ENCODE assay signal across 15 mouse cellular contexts in the genomic region with DNA sequence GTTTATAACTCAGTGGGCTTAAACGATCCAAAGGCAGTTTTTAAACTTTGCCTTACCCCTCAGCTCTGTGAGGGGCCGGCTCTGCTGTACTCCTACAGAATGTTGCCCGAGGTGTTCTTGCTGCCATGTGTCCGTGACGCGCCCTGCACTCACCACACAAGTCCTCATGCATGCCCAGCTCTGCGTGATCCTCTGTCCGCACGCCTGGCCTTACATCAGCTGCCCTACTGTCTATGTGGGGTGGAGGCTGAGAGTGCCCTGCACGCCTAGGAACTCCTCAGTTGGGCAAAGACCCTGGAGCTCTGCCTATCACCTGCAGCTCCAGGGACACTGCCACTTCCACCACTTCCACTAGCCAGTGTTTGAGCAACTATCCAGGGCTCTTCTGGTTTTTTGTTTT. TPM values are rescaled to one million over a fixed set of nuclear protein-coding genes. Genes with fewer than 3 reads are reported as not detected.
DNase-seq lines count a peak whose midpoint lies in the region; ATAC-seq and TF ChIP-seq lines count a peak whose summit lies in the region.
"Had no signal": no experiment of that assay in that cellular context is flagged by ENCODE, and none has a peak within 500 bp of the region (broad histone marks: within the 10 kb centered on the region; RNA-seq: fewer than 3 reads in every experiment).

No protein-coding gene starts in this region.

- no peak overlapping the region for H3K4me2 ChIP-seq in embryonic facial prominence, embryonic 13.5 days
- no peak overlapping the region for H3K4me2 ChIP-seq in intestine, embryonic 15.5 days (replicated peaks)
- no peak overlapping the region for H3K4me2 ChIP-seq in intestine, embryonic 16.5 days (ENCODE audit: low read depth, low read length)
- H3K4me2 ChIP-seq in heart, embryonic 15.5 days = peak overlapping the region; percentile 36; the same call in 1 of the 2 replicates

- no peaks in the 10 kb centered on the region for H3K9me3 ChIP-seq in embryonic facial prominence, embryonic 13.5 days
- H3K9me3 ChIP-seq in embryonic facial prominence, embryonic 10.5 days = no peaks in the 10 kb centered on the region
- no peaks in the 10 kb centered on the region for H3K9me3 ChIP-seq in intestine, embryonic 15.5 days
- no peaks in the 10 kb centered on the region for H3K9me3 ChIP-seq in intestine, embryonic 16.5 days (ENCODE audit: control insufficient read depth, low read length)
- no peaks in the 10 kb centered on the region for H3K9me3 ChIP-seq in heart, embryonic 15.5 days (replicated peaks)
- H3K9me3 ChIP-seq in hindbrain, embryonic 10.5 days = no peaks in the 10 kb centered on the region
- H3K9me3 ChIP-seq: G1E had no signal

- no peaks in the 10 kb centered on the region for H3K27me3 ChIP-seq in embryonic facial prominence, embryonic 13.5 days
- no peaks in the 10 kb centered on the region for H3K27me3 ChIP-seq in embryonic facial prominence, embryonic 10.5 days (replicated peaks; ENCODE audit: low read depth, poor library complexity, severe bottlenecking)
- H3K27me3 ChIP-seq in intestine, embryonic 15.5 days (replicated peaks) = no peaks in the 10 kb centered on the region
- no peaks in the 10 kb centered on the region for H3K27me3 ChIP-seq in intestine, embryonic 16.5 days (replicated peaks; ENCODE audit: control insufficient read depth, insufficient read depth, low read length)
- no peaks in the 10 kb centered on the region for H3K27me3 ChIP-seq in heart, embryonic 15.5 days
- no peaks in the 10 kb centered on the region for H3K27me3 ChIP-seq in hindbrain, embryonic 10.5 days (ENCODE audit: insufficient read depth, poor library complexity, severe bottlenecking)

- no peak for DNase-seq in embryonic facial prominence, embryonic 10.5 days (ENCODE audit: low spot score)
- no peak for DNase-seq in hindbrain, embryonic 10.5 days (ENCODE audit: low spot score)
- DNase-seq in kidney, adult 8-10 months = no peak
- DNase-seq: cerebellum, adult 8-10 months; gastrocnemius, postnatal 14 days; kidney, adult 11 months; layer of hippocampus, postnatal 36 days; left cerebral cortex, postnatal 4 days; right cerebral cortex, adult 18-20 months had no signal

- 70% methylated on average over 10 of the region's 10 CpGs for WGBS in embryonic facial prominence, embryonic 13.5 days
- WGBS in embryonic facial prominence, embryonic 10.5 days = 80% methylated on average over 10 of the region's 10 CpGs
- WGBS in intestine, embryonic 15.5 days = 79% methylated on average over 10 of the region's 10 CpGs
- WGBS in intestine, embryonic 16.5 days = 76% methylated on average over 10 of the region's 10 CpGs
- WGBS in bone marrow, adult 2 months = 67% methylated on average over 10 of the region's 10 CpGs
- 65% methylated on average over 10 of the region's 10 CpGs for WGBS in heart, embryonic 15.5 days
- 81% methylated on average over 10 of the region's 10 CpGs for WGBS in hindbrain, embryonic 10.5 days

- no peak overlapping the region for H3K4me3 ChIP-seq in embryonic facial prominence, embryonic 13.5 days
- no peak overlapping the region for H3K4me3 ChIP-seq in embryonic facial prominence, embryonic 10.5 days
- no peak overlapping the region for H3K4me3 ChIP-seq in intestine, embryonic 15.5 days (replicated peaks)
- H3K4me3 ChIP-seq in intestine, embryonic 16.5 days (ENCODE audit: low read length) = no peak overlapping the region
- H3K4me3 ChIP-seq in bone marrow, adult 2 months (replicated peaks; ENCODE audit: control insufficient read depth, low read depth, low read length) = no peak overlapping the region
- H3K4me3 ChIP-seq in heart, embryonic 15.5 days = no peak overlapping the region
- no peak overlapping the region for H3K4me3 ChIP-seq in hindbrain, embryonic 10.5 days

- H3K4me1 ChIP-seq in embryonic facial prominence, embryonic 13.5 days = peaks cover 40% of the 10 kb centered on the region
- H3K4me1 ChIP-seq in embryonic facial prominence, embryonic 10.5 days = peaks cover 49% of the 10 kb centered on the region
- H3K4me1 ChIP-seq in intestine, embryonic 15.5 days (replicated peaks) = peaks cover 20% of the 10 kb centered on the region
- H3K4me1 ChIP-seq in intestine, embryonic 16.5 days (ENCODE audit: control insufficient read depth, insufficient read depth, low read length) = peaks cover 38% of the 10 kb centered on the region
- peaks cover 2% of the 10 kb centered on the region for H3K4me1 ChIP-seq in bone marrow, adult 2 months (ENCODE audit: control insufficient read depth, insufficient read depth, low read length)
- peaks cover 71% of the 10 kb centered on the region for H3K4me1 ChIP-seq in heart, embryonic 15.5 days (replicated peaks)
- H3K4me1 ChIP-seq in hindbrain, embryonic 10.5 days (replicated peaks) = peaks cover 53% of the 10 kb centered on the region

- peaks cover 11% of the 10 kb centered on the region; the same call in 1 of the 2 replicates for H3K36me3 ChIP-seq in embryonic facial prominence, embryonic 13.5 days
- peaks cover 46% of the 10 kb centered on the region for H3K36me3 ChIP-seq in embryonic facial prominence, embryonic 10.5 days (replicated peaks)
- peaks cover 8% of the 10 kb centered on the region for H3K36me3 ChIP-seq in intestine, embryonic 15.5 days
- H3K36me3 ChIP-seq in intestine, embryonic 16.5 days (ENCODE audit: control insufficient read depth, insufficient read depth, low read length) = peaks cover 9% of the 10 kb centered on the region; the same call in 1 of the 2 replicates
- no peaks in the 10 kb centered on the region; the same call in 1 of the 2 replicates for H3K36me3 ChIP-seq in heart, embryonic 15.5 days
- H3K36me3 ChIP-seq in hindbrain, embryonic 10.5 days = peaks cover 55% of the 10 kb centered on the region

- H3K27ac ChIP-seq in embryonic facial prominence, embryonic 13.5 days = 0 out of 2 replicates have a peak overlapping the region, but pooled peaks have one; percentile 2
- no peak overlapping the region for H3K27ac ChIP-seq in embryonic facial prominence, embryonic 10.5 days (replicated peaks)
- H3K27ac ChIP-seq in intestine, embryonic 15.5 days = 0 out of 2 replicates have a peak overlapping the region, but pooled peaks have one; percentile 29
- no peak overlapping the region for H3K27ac ChIP-seq in intestine, embryonic 16.5 days (ENCODE audit: low read length)
- 0 out of 2 replicates have a peak overlapping the region, but pooled peaks have one; percentile 26 for H3K27ac ChIP-seq in bone marrow, adult 2 months (ENCODE audit: control insufficient read depth, insufficient read depth, low read depth, low read length, poor library complexity)
- H3K27ac ChIP-seq in heart, embryonic 15.5 days = peak overlapping the region; percentile 88
- no peak overlapping the region for H3K27ac ChIP-seq in hindbrain, embryonic 10.5 days

- no peak for TF ChIP-seq CTCF in bone marrow, adult 2 months (IDR thresholded peaks at IDR 0.05; ENCODE audit: control insufficient read depth, insufficient read depth, low read length)

- ATAC-seq in embryonic facial prominence, embryonic 13.5 days (ENCODE audit: insufficient number of reproducible peaks, insufficient read depth, low FRiP score, low TSS enrichment, low read depth) = no peak
- no peak for ATAC-seq in intestine, embryonic 15.5 days
- ATAC-seq in intestine, embryonic 16.5 days = no peak
- ATAC-seq in heart, embryonic 15.5 days (replicated peaks; ENCODE audit: insufficient number of reproducible peaks, insufficient read depth, low FRiP score, low read depth) = 0 out of 2 replicates have a peak, but pooled peaks have one; percentile 13

- no peak overlapping the region for H3K9ac ChIP-seq in embryonic facial prominence, embryonic 13.5 days
- H3K9ac ChIP-seq in intestine, embryonic 15.5 days = no peak overlapping the region
- H3K9ac ChIP-seq in intestine, embryonic 16.5 days (ENCODE audit: low read depth, low read length) = no peak overlapping the region
- H3K9ac ChIP-seq in heart, embryonic 15.5 days = no peak overlapping the region; the same call in 1 of the 2 replicates

- TF ChIP-seq POLR2A in bone marrow, adult 2 months (IDR thresholded peaks at IDR 0.05; ENCODE audit: borderline replicate concordance, control insufficient read depth, low read depth, low read length) = no peak

RNA-seq across cellular contexts. Expression of a gene that starts 26.1 kb away (rescaled TPM):
- polyA plus RNA-seq in embryonic facial prominence, embryonic 13.5 days (2015; fragmentation: Nextera tagmentation; extraction: Ambion mirVana) = 2.2 and 2.3 TPM in 2 replicates
- polyA plus RNA-seq in embryonic facial prominence, embryonic 10.5 days (2016; fragmentation: Nextera tagmentation; extraction: Ambion mirVana) = 0.58 and 0.83 TPM in 2 replicates
- polyA plus RNA-seq in intestine, embryonic 15.5 days (2015; fragmentation: Nextera tagmentation; extraction: Ambion mirVana) = 3.4 and 4.4 TPM in 2 replicates
- 6.8 and 7.5 TPM in 2 replicates for polyA plus RNA-seq in intestine, embryonic 16.5 days (2015; fragmentation: Nextera tagmentation; extraction: Ambion mirVana)
- polyA plus RNA-seq in bone marrow, adult 2 months (2011; ENCODE audit: insufficient read depth, insufficient read length, low replicate concordance, missing spikeins) = 48.2 and 146 TPM in 2 replicates
- 2.7 and 18.4 TPM in 2 replicates for polyA plus RNA-seq in heart, embryonic 15.5 days (2015; fragmentation: Nextera tagmentation; extraction: Ambion mirVana)
- 1.3 and 1.7 TPM in 2 replicates for polyA plus RNA-seq in hindbrain, embryonic 10.5 days (2016; fragmentation: Nextera tagmentation; extraction: Ambion mirVana)

RNA-seq across cellular contexts. Expression of a gene that starts 50.0 kb away (rescaled TPM):
- polyA plus RNA-seq in embryonic facial prominence, embryonic 13.5 days (2015; fragmentation: Nextera tagmentation; extraction: Ambion mirVana) = 88.6 and 88.9 TPM in 2 replicates
- polyA plus RNA-seq in embryonic facial prominence, embryonic 10.5 days (2016; fragmentation: Nextera tagmentation; extraction: Ambion mirVana) = 178 and 198 TPM in 2 replicates
- 167 and 173 TPM in 2 replicates for polyA plus RNA-seq in intestine, embryonic 15.5 days (2015; fragmentation: Nextera tagmentation; extraction: Ambion mirVana)
- 175 and 183 TPM in 2 replicates for polyA plus RNA-seq in intestine, embryonic 16.5 days (2015; fragmentation: Nextera tagmentation; extraction: Ambion mirVana)
- polyA plus RNA-seq in bone marrow, adult 2 months (2011; ENCODE audit: insufficient read depth, insufficient read length, low replicate concordance, missing spikeins) = 26.5 and 52.7 TPM in 2 replicates
- polyA plus RNA-seq in heart, embryonic 15.5 days (2015; fragmentation: Nextera tagmentation; extraction: Ambion mirVana) = 72.7 and 95.4 TPM in 2 replicates
- 248 and 258 TPM in 2 replicates for polyA plus RNA-seq in hindbrain, embryonic 10.5 days (2016; fragmentation: Nextera tagmentation; extraction: Ambion mirVana)

RNA-seq across cellular contexts. Expression of a gene that starts 58.2 kb away (rescaled TPM):
- 109 and 141 TPM in 2 replicates for polyA plus RNA-seq in embryonic facial prominence, embryonic 13.5 days (2015; fragmentation: Nextera tagmentation; extraction: Ambion mirVana)
- 72.7 and 83.3 TPM in 2 replicates for polyA plus RNA-seq in embryonic facial prominence, embryonic 10.5 days (2016; fragmentation: Nextera tagmentation; extraction: Ambion mirVana)
- polyA plus RNA-seq in intestine, embryonic 15.5 days (2015; fragmentation: Nextera tagmentation; extraction: Ambion mirVana) = 57.5 and 61.9 TPM in 2 replicates
- polyA plus RNA-seq in intestine, embryonic 16.5 days (2015; fragmentation: Nextera tagmentation; extraction: Ambion mirVana) = 56.6 and 63.7 TPM in 2 replicates
- polyA plus RNA-seq in bone marrow, adult 2 months (2011; ENCODE audit: insufficient read depth, insufficient read length, low replicate concordance, missing spikeins) = 1.4 and 1.8 TPM in 2 replicates
- polyA plus RNA-seq in heart, embryonic 15.5 days (2015; fragmentation: Nextera tagmentation; extraction: Ambion mirVana) = 23.6 and 30.5 TPM in 2 replicates
- 34.4 and 46.0 TPM in 2 replicates for polyA plus RNA-seq in hindbrain, embryonic 10.5 days (2016; fragmentation: Nextera tagmentation; extraction: Ambion mirVana)

Comparison
In these comparisons a context has a peak if more than half of its experiments do, and no peak if none do; other contexts are left out.
1. H3K27ac ChIP-seq: peak in embryonic facial prominence, embryonic 13.5 days (single experiment), intestine, embryonic 15.5 days (single experiment), bone marrow, adult 2 months (single experiment) and heart, embryonic 15.5 days (single experiment); none in embryonic facial prominence, embryonic 10.5 days (single experiment), intestine, embryonic 16.5 days (single experiment) and hindbrain, embryonic 10.5 days (single experiment).